Mouse (Mus musculus) limb, embryonic 10.5 days (tissue): ENCODE measurements around the gene Atf3. TPM values are rescaled to one million over a fixed set of nuclear protein-coding genes. Genes with fewer than 3 reads are reported as not detected.
"Not testable (repeated sequence)": the region's sequence is repeated elsewhere in the genome, so short reads cannot be mapped to it uniquely, and the experiment has no call there.

Experiments
- DNase-seq: peaks from one replicate; pipeline ENCODE4 v3.0.0-alpha.2; 2017; ENCODE audit warnings: low spot score
- H3K27ac ChIP-seq: fragments of 300-500 bp; sonication (generic); 2 replicates; pipeline ENCODE4 v1.5.1; 2016; ENCODE audit warnings: mild to moderate bottlenecking
- H3K27me3 ChIP-seq: fragments of 300-500 bp; sonication (generic); 2 replicates; pipeline ENCODE4 v1.6.1; 2016; ENCODE audit warnings: low read depth, mild to moderate bottlenecking; ENCODE audit not compliant: poor library complexity, severe bottlenecking
- H3K36me3 ChIP-seq: fragments of 300-500 bp; sonication (generic); 2 replicates; pipeline ENCODE4 v1.6.1; 2016; ENCODE audit warnings: mild to moderate bottlenecking, moderate library complexity
- H3K4me1 ChIP-seq: fragments of 300-500 bp; sonication (generic); 2 replicates; pipeline ENCODE4 v1.6.1; 2016
- H3K4me3 ChIP-seq: fragments of 300-500 bp; sonication (generic); 2 replicates; pipeline ENCODE4 v1.5.1; 2016; ENCODE audit warnings: mild to moderate bottlenecking, moderate library complexity
- H3K9me3 ChIP-seq: fragments of 300-500 bp; sonication (generic); replicated peaks from 2 replicates; pipeline ENCODE4 v1.6.1; 2016; ENCODE audit warnings: mild to moderate bottlenecking
- WGBS: fragments of 180-500 bp; shearing (Covaris S2); methylation state at CpG from one replicate; pipeline ENCODE4 v1.1.7; 2016; 5-methylcytosine and 5-hydroxymethylcytosine counted together
- polyA plus RNA-seq: library from polyadenylated mRNA; unstranded; fragments of >200 nt; fragmentation: Nextera tagmentation; extraction: Ambion mirVana; gene quantifications from 2 replicates; pipeline ENCODE4 v1.2.1, GENCODE M21; 2016

Gene Atf3
- polyA plus RNA-seq, 1 experiment from 2014 or later: 1.8 TPM

DNA sequence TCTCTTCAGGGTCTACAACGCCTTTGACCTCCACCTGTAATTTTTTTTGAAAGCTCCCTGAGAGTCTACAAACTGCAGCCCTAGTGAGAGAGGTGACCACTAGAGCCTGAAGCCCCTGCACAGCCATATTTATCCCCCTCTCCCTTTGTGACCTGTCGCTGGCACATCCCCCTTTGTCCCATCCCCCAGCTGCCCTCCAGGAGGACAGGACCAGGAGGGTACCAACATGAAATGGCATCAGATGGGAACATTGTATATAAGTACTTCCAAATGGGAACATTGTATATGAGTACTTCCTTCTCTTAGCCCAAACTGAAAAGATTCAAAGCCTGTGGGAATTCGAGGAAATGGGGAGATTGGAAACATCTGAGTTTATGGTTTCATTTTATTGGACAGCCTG, 53.1 kb downstream of the Atf3 start, which contains the start of gene Fam71a:
Gene Fam71a (minus strand): TSS at position 101 of the 400 bp plus-strand sequence.
- WGBS: 82% methylated on average over 3 of the region's 3 CpGs

DNA sequence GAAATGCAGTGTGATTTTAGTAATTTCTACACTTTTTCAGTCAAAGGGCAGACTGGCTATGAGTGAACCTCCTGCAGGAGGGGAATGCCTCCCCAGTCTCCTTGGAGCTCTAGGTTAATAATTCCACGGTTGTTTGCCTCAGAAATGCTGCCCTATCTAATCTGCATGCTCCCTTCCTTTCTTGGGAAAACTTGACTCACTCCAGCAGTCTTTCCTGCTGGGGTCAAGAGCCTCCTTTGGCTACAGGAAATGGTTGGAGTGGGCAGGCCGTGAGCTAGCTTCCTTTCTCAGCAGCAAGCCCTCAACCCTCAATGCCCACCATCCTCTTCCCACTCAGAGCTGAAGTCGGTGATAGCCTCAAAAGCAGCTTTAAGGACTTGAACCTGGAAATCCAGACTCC, 63.5 kb downstream of the Atf3 start:
- Histone ChIP-seq H3K9me3 (peaks cover 4% of the 10 kb centered on the region), H3K4me1 (peaks cover 10% of the 10 kb centered on the region; the same call in 1 of the 2 replicates), H3K4me3 (no peak overlapping the region), H3K27me3 (no peaks in the 10 kb centered on the region), H3K27ac (peak overlapping the region; percentile 31; the same call in 1 of the 2 replicates), H3K36me3 (no peaks in the 10 kb centered on the region)
- no peak for DNase-seq
- WGBS: 63% methylated on average over 3 of the region's 3 CpGs

More for the DNA sequence above, 53.1 kb downstream of the Atf3 start, which contains the start of gene Fam71a:
- H3K4me1 ChIP-seq: peaks cover 3% of the 10 kb centered on the region; the same call in 1 of the 2 replicates
- H3K36me3 ChIP-seq: no peaks in the 10 kb centered on the region
- DNase-seq: no peak
- H3K27ac ChIP-seq: no peak within 1 kb of the TSS
- no peaks in the 10 kb centered on the region for H3K9me3 ChIP-seq
- no peak within 1 kb of the TSS for H3K4me3 ChIP-seq
- H3K27me3 ChIP-seq: no peaks in the 10 kb centered on the region

DNA sequence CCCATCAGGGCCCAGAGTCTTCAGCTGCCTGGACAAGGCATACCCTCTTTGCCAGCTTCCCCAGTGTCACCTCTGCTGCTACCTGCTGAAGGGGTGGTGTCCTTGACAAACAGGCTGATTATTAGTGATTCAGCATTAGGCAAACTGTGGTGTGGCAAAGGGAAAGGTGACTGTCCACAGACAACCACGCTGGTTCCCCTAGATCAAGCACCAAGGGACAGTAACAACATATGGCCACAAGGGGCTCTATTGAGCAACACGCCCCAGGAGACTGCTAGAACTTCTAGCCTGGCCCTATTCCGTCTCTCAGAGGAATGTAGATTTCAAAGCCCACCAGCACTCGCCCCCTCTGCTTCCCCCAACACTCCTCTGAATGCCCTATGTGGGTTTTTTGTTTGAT, 64.8 kb downstream of the Atf3 start:
- Histone ChIP-seq H3K4me1 (peaks cover 10% of the 10 kb centered on the region; the same call in 1 of the 2 replicates), H3K4me3 (no peak overlapping the region), H3K36me3 (no peaks in the 10 kb centered on the region), H3K9me3 (peaks cover 4% of the 10 kb centered on the region), H3K27me3 (no peaks in the 10 kb centered on the region), H3K27ac (0 out of 2 replicates have a peak overlapping the region, but pooled peaks have one; percentile 31)
- peak; percentile 53 for DNase-seq
- 19% methylated on average over 4 of the region's 4 CpGs for WGBS

DNA sequence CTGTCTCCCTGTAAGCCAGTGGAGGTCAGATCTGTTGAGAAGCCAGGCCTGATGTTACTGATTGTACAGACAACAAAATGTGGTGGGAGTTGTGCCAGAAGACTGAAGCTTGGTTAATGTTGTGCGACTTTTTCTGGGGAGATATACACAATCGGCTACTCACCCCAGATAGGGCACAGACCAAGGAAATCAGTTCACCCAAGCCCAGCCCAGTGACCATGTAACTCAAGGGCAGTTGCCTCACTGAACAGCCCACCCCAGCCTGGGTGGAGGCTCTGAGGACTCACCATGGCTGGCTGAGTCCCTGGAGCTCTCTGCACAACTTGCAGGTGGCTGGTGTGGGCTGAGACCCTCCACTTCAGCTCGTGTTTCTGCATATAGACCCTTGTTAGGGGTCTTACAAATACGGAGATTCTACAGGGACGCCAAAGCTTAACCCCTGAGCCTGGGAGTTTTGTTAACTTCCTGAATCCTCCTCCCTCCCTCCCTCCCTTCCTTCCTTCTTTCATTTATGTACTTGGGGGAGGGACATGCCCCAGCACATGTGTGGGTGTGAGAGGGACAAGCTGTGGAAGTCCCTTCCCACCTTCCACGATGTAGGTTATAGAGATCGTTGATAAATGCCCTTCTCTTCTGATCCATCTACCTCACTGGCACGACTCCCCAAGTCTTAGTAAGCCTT, 66.8 kb downstream of the Atf3 start:
- no peak overlapping the region for H3K27ac ChIP-seq
- no peak overlapping the region for H3K4me3 ChIP-seq
- H3K27me3 ChIP-seq: no peaks in the 10 kb centered on the region
- WGBS: 88% methylated on average over 8 of the region's 8 CpGs
- DNase-seq: no peak
- H3K9me3 ChIP-seq: no peaks in the 10 kb centered on the region
- H3K4me1 ChIP-seq: peaks cover 10% of the 10 kb centered on the region; the same call in 1 of the 2 replicates
- no peaks in the 10 kb centered on the region for H3K36me3 ChIP-seq

DNA sequence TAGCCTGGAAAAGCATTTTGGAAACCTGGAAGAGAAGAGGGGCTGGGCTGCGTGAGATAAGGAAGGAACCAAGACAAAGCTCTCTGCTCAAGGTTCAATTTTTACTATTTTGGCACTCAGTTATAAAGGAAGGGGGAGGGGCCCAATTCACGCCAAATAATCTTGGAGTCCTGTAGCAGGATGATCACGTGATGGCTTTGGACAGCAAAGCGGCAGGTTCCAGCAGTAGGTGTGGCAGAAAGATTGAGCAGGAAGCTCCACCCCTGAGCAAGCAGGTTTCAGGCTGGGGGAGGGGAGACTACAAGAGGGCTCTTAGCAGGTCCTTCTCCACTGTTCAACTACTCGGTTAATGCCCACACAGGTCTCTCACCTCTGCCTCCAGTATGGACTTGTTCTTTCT, 68.3 kb downstream of the Atf3 start:
- WGBS: 87% methylated on average over 5 of the region's 5 CpGs
- H3K4me1 ChIP-seq: peaks cover 10% of the 10 kb centered on the region; the same call in 1 of the 2 replicates

DNA sequence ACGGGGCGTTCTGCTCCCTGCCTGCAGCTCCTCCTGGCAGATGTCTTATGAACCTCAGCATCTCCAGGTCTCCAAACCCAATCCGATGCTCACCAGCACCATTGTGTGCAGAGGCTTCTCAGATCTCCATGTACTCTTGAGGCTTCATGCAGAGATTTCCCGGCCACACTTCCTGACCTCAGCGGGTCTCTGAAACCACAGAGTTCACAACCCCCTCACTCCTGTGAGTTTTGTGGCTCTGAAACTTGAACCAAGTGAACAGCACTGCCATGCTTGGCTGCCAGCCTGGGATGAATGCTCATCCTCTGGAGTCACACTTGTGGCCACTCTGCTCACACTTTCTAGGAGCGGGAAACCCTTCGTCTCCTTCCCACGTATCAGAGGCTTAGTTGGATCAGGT, 76.9 kb downstream of the Atf3 start:
- no peak overlapping the region for H3K4me3 ChIP-seq
- 90% methylated on average over 8 of the region's 8 CpGs for WGBS
- no peaks in the 10 kb centered on the region for H3K36me3 ChIP-seq
- no peaks in the 10 kb centered on the region for H3K27me3 ChIP-seq
- no peak overlapping the region for H3K27ac ChIP-seq
- no peak for DNase-seq
- no peaks in the 10 kb centered on the region for H3K9me3 ChIP-seq
- peaks cover 4% of the 10 kb centered on the region for H3K4me1 ChIP-seq

More for the DNA sequence above, 68.3 kb downstream of the Atf3 start:
- not testable (repeated sequence) for H3K27ac ChIP-seq, H3K27me3 ChIP-seq, H3K36me3 ChIP-seq, H3K4me3 ChIP-seq, DNase-seq, H3K9me3 ChIP-seq

DNA sequence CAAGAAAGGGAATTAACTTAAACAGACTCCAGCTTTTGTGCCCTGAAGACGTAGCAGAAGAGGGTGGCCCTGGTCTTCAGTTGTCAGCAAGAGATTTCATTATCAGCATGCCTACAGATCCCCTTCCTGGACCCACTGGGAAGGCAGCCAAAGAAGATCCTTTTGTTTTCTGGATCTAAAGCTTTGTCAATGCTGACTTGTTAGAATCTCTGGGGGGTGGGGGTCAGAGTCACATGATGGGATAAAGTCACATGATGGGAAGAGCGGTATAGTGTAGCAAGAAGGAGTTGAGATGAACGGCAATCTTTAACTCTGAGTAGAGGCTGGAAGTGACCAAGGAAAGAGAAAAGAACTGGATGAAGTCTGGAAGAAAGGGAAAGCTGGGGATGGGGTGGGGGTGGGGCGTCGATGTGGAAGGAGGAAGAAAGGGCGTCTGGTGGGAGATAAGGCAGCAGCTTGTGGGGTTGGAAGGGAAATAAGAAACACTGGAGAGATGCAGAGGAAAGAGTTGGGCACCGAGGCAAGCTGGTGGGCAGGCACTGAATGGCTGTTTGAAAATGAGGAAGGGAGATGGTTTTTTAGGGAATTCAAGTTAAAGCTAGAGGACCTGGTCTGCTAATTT, 78.9 kb downstream of the Atf3 start:
- 73% methylated on average over 7 of the region's 7 CpGs for WGBS

DNA sequence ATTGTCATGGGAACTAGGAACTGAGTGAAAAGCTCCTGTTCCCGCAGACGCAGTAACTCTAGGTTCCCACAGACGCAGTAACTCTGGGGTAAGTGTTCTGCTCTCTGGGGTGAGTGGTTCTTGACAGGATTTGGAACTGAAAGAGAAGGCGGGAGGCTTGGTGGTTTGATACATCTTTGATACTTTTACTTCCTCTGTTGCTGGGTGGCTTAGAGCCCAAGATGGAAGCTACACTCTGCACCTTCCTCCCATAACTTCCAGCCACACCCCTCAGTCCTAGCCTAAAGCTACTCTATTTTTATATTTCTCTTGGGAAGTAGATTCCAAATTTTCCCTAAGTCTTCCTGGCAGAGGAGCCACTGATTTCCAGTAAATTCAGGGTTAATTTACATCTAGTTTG, 79.4 kb downstream of the Atf3 start:
- no peaks in the 10 kb centered on the region for H3K9me3 ChIP-seq
- no peak overlapping the region for H3K4me3 ChIP-seq
- no peaks in the 10 kb centered on the region for H3K36me3 ChIP-seq
- no peak for DNase-seq
- peaks cover 5% of the 10 kb centered on the region for H3K4me1 ChIP-seq
- H3K27me3 ChIP-seq: no peaks in the 10 kb centered on the region
- 94% methylated on average over 4 of the region's 4 CpGs for WGBS
- H3K27ac ChIP-seq: no peak overlapping the region

More for the DNA sequence above, 78.9 kb downstream of the Atf3 start:
- Histone ChIP-seq H3K36me3 (no peaks in the 10 kb centered on the region), H3K27me3 (no peaks in the 10 kb centered on the region), H3K4me1 (peaks cover 5% of the 10 kb centered on the region), H3K4me3 (no peak overlapping the region), H3K9me3 (no peaks in the 10 kb centered on the region), H3K27ac (no peak overlapping the region)
- no peak for DNase-seq

DNA sequence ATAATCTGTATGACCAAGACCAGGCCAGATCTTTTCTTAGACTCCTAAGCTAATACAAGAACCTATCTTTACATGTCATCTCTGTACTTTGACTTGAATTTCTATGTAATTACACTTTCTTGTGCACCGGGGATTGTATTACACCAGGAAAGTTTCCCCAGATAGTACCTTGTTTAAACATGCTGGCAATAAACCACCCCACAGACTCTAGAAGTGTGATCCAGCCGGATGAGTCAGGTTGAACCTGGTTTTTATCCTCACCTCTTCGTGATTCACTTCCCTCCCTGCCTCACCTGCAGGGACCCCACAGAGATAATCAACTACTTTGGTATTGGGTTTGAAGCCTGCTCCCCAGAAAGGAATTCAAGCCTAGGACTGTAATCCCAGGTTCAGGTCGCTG, 82.4 kb downstream of the Atf3 start:
- H3K27me3 ChIP-seq: no peaks in the 10 kb centered on the region
- H3K27ac ChIP-seq: no peak overlapping the region
- no peaks in the 10 kb centered on the region for H3K9me3 ChIP-seq
- WGBS: 47% methylated on average over 4 of the region's 4 CpGs
- no peak for DNase-seq
- H3K36me3 ChIP-seq: no peaks in the 10 kb centered on the region
- peaks cover 5% of the 10 kb centered on the region for H3K4me1 ChIP-seq
- no peak overlapping the region for H3K4me3 ChIP-seq

DNA sequence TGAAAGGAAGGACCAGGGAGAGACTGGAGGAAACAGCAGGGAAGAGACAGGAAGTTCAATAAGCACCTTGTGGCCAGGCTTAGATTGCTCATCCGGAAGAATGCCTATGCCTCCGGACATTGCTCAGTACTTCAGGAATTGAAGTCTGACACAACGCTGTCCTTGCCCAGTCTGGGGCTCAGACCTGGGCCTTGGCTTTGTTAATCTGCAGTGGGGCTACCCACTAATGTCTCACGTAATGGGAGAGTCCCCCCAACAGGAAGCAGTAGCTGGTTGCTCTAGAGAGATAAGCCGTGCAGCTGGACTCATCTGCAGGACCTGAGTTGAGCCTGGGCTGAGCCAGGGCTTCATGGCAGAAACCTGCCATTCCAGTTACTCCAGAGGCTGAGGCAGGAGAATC, 84.9 kb downstream of the Atf3 start:
- Histone ChIP-seq H3K27me3 (no peaks in the 10 kb centered on the region), H3K27ac (no peak overlapping the region)
- no peak for DNase-seq

DNA sequence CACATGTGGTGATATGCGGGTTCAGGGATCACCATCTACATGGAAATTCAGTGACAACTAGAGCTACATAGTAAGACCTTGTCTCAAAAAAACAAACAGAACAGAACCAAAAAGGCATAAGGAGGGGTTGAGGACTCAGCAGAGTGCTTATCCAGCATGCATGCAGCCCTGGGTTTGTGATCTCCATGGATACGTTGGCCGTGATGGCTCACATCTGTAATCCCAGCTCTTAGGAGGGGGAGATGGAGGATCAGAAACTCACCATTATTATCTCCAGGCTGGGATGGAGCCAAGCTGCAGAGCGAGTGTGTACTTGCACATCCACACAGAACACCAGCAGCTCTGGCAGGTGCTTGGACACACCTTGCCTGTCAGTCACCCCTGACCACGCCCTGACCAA, 85.6 kb downstream of the Atf3 start:
- DNase-seq: no peak
- H3K4me3 ChIP-seq: no peak overlapping the region
- WGBS: 81% methylated on average over 5 of the region's 5 CpGs

More for the DNA sequence above, 84.9 kb downstream of the Atf3 start:
- Histone ChIP-seq H3K36me3 (no peaks in the 10 kb centered on the region), H3K4me3 (no peak overlapping the region), H3K9me3 (0 out of 2 replicates have a peak, but pooled peaks cover 4% of the 10 kb centered on the region), H3K4me1 (peaks cover 5% of the 10 kb centered on the region)
- 77% methylated on average over 5 of the region's 5 CpGs for WGBS

DNA sequence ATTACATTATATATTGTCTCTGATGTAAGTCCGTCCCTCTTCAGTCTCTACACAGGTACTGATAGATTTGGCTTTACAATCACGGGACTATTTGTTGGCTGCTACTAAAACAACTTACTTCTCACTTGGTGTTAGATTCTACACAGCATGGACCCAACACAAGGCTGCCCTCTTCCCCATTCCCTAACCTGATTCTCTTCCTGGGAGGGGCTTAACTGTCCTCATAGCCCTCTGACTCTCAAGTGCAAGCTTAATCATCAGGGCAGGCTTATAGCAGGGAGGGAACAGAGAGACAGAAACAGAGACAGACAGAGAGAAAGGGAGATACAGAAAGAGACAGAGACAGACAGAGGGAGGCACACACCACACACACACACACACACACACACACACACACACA, 86.1 kb downstream of the Atf3 start:
- DNase-seq: no peak
- Histone ChIP-seq H3K9me3 (0 out of 2 replicates have a peak, but pooled peaks cover 4% of the 10 kb centered on the region), H3K36me3 (no peaks in the 10 kb centered on the region), H3K27me3 (no peaks in the 10 kb centered on the region), H3K27ac (no peak overlapping the region), H3K4me3 (no peak overlapping the region), H3K4me1 (peaks cover 5% of the 10 kb centered on the region)
- WGBS: 89% methylated on average over 2 of the region's 2 CpGs

More for the DNA sequence above, 85.6 kb downstream of the Atf3 start:
- Histone ChIP-seq H3K4me1 (peaks cover 5% of the 10 kb centered on the region), H3K9me3 (0 out of 2 replicates have a peak, but pooled peaks cover 4% of the 10 kb centered on the region), H3K27me3 (no peaks in the 10 kb centered on the region), H3K27ac (no peak overlapping the region), H3K36me3 (no peaks in the 10 kb centered on the region)
